Mouse (Mus musculus): Measurements from ENCODE around the gene Pcf11. TPM values are rescaled to one million over a fixed set of nuclear protein-coding genes. Genes with fewer than 3 reads are reported as not detected.

Gene Pcf11
- 26.3 TPM for polyA plus RNA-seq (2021)

GRCm38 (mm10) chr7:92669507-92670471 is at the start of gene Pcf11:
Gene Pcf11, minus strand, starts transcription at chr7:92669934.
- peaks cover 9% of the 10 kb centered on the region for H3K27me3 ChIP-seq
- DNase-seq (ENCODE audit: low read depth, low spot score), result peak; percentile 94
- no peak for TF ChIP-seq CTCF (IDR thresholded peaks at IDR 0.05)
- CTCF ChIA-PET, result interaction anchor here (1.1 kb wide), 1 partner anchor 29 kb away, joined by 3 read pairs; no protein-coding TSS in a partner anchor
- in situ Hi-C loops (cut with MboI; ENCODE audit: low pct_unique_long_range_greater_than_20kb), result no loop called here
- POLR2A ChIA-PET, result interaction anchor here (1.5 kb wide), 1 partner anchor 17 kb away, joined by 3 read pairs; no protein-coding TSS in a partner anchor
- peak; percentile 99 for ATAC-seq

GRCm38 (mm10) chr7:92715055-92715454 is 45.3 kb upstream of the Pcf11 start:
- no peak for DNase-seq (ENCODE audit: low read depth, low spot score)
- in situ Hi-C loops (cut with MboI; ENCODE audit: low pct_unique_long_range_greater_than_20kb), result no loop called here
- H3K27me3 ChIP-seq, result peaks cover 6% of the 10 kb centered on the region
- no peak for ATAC-seq
- POLR2A ChIA-PET, result no interaction called here
- CTCF ChIA-PET, result no interaction called here
- no peak for TF ChIP-seq CTCF (IDR thresholded peaks at IDR 0.05)

- in situ Hi-C loops (cut with MboI; ENCODE audit: low pct_unique_long_range_greater_than_20kb), result no loop called here
- ATAC-seq (no peak), DNase-seq (ENCODE audit: low read depth, low spot score) (no peak)
- TF ChIP-seq CTCF (IDR thresholded peaks at IDR 0.05), result no peak
- POLR2A ChIA-PET, result no interaction called here
- CTCF ChIA-PET, result no interaction called here
- H3K27me3 ChIP-seq, result peaks cover 11% of the 10 kb centered on the region
Observed at GRCm38 (mm10) chr7:92711593-92711992, 41.9 kb upstream of the Pcf11 start.

GRCm38 (mm10) chr7:92709573-92709972 is 39.8 kb upstream of the Pcf11 start:
- DNase-seq (ENCODE audit: low read depth, low spot score) (no peak), ATAC-seq (no peak)
- H3K27me3 ChIP-seq, result peaks cover 11% of the 10 kb centered on the region
- TF ChIP-seq CTCF (IDR thresholded peaks at IDR 0.05), result no peak
- in situ Hi-C loops (cut with MboI; ENCODE audit: low pct_unique_long_range_greater_than_20kb), result no loop called here
- CTCF ChIA-PET, result no interaction called here
- POLR2A ChIA-PET, result interaction anchor here (0.6 kb wide), 1 partner anchor 81 kb away, joined by 3 read pairs; no protein-coding TSS in a partner anchor

- in situ Hi-C loops (cut with MboI; ENCODE audit: low pct_unique_long_range_greater_than_20kb), result no loop called here
- ATAC-seq, result no peak
- POLR2A ChIA-PET, result no interaction called here
Observed at GRCm38 (mm10) chr7:92706711-92707110, 37.0 kb upstream of the Pcf11 start.

GRCm38 (mm10) chr7:92705534-92705933 is 35.8 kb upstream of the Pcf11 start:
- no peak for DNase-seq (ENCODE audit: low read depth, low spot score)
- peaks cover 7% of the 10 kb centered on the region for H3K27me3 ChIP-seq
- POLR2A ChIA-PET, result no interaction called here
- CTCF ChIA-PET, result interaction anchor here (1.0 to 1.6 kb wide), 3 partner anchors 14 to 18 kb away, joined by 3 to 4 read pairs (median 3); no protein-coding TSS in a partner anchor
- no peak for TF ChIP-seq CTCF (IDR thresholded peaks at IDR 0.05)
- in situ Hi-C loops (cut with MboI; ENCODE audit: low pct_unique_long_range_greater_than_20kb), result no loop called here
- no peak for ATAC-seq

More at GRCm38 (mm10) chr7:92706711-92707110, 37.0 kb upstream of the Pcf11 start:
- DNase-seq (ENCODE audit: low read depth, low spot score), result no peak
- CTCF ChIA-PET, result interaction anchor here (1.6 kb wide), 1 partner anchor 15 kb away, joined by 4 read pairs; no protein-coding TSS in a partner anchor
- H3K27me3 ChIP-seq, result peaks cover 11% of the 10 kb centered on the region
- no peak for TF ChIP-seq CTCF (IDR thresholded peaks at IDR 0.05)

GRCm38 (mm10) chr7:92703661-92704060 is 33.9 kb upstream of the Pcf11 start:
- in situ Hi-C loops (cut with MboI; ENCODE audit: low pct_unique_long_range_greater_than_20kb), result no loop called here
- H3K27me3 ChIP-seq, result peaks cover 3% of the 10 kb centered on the region
- ATAC-seq (no peak), DNase-seq (ENCODE audit: low read depth, low spot score) (no peak)
- CTCF ChIA-PET, result no interaction called here
- POLR2A ChIA-PET, result no interaction called here
- no peak for TF ChIP-seq CTCF (IDR thresholded peaks at IDR 0.05)

GRCm38 (mm10) chr7:92698770-92699169 is 29.0 kb upstream of the Pcf11 start:
- H3K27me3 ChIP-seq, result no peaks in the 10 kb centered on the region
- no peak for TF ChIP-seq CTCF (IDR thresholded peaks at IDR 0.05)
- in situ Hi-C loops (cut with MboI; ENCODE audit: low pct_unique_long_range_greater_than_20kb), result no loop called here
- peak; percentile 17 for DNase-seq (ENCODE audit: low read depth, low spot score)
- ChIA-PET CTCF (interaction anchor here (1.0 to 1.7 kb wide), 5 partner anchors 12 to 30 kb away, joined by 3 to 7 read pairs (median 3); partner anchors contain the start of gene Pcf11), POLR2A (no interaction called here)
- peak; percentile 85 for ATAC-seq

GRCm38 (mm10) chr7:92696395-92696794 is 26.7 kb upstream of the Pcf11 start:
- in situ Hi-C loops (cut with MboI; ENCODE audit: low pct_unique_long_range_greater_than_20kb), result no loop called here
- ATAC-seq, result peak; percentile 70
- H3K27me3 ChIP-seq, result no peaks in the 10 kb centered on the region
- no peak for DNase-seq (ENCODE audit: low read depth, low spot score)
- POLR2A ChIA-PET, result interaction anchor here (0.9 kb wide), 1 partner anchor 36 kb away, joined by 3 read pairs; no protein-coding TSS in a partner anchor
- CTCF ChIA-PET, result no interaction called here
- no peak for TF ChIP-seq CTCF (IDR thresholded peaks at IDR 0.05)

GRCm38 (mm10) chr7:92689101-92689500 is 19.4 kb upstream of the Pcf11 start:
- TF ChIP-seq CTCF (IDR thresholded peaks at IDR 0.05), result no peak
- DNase-seq (ENCODE audit: low read depth, low spot score) (no peak), ATAC-seq (no peak)
- ChIA-PET CTCF (interaction anchor here (1.2 kb wide), 1 partner anchor 17 kb away, joined by 3 read pairs; no protein-coding TSS in a partner anchor), POLR2A (no interaction called here)
- in situ Hi-C loops (cut with MboI; ENCODE audit: low pct_unique_long_range_greater_than_20kb), result no loop called here
- H3K27me3 ChIP-seq, result peaks cover 8% of the 10 kb centered on the region

- in situ Hi-C loops (cut with MboI; ENCODE audit: low pct_unique_long_range_greater_than_20kb), result no loop called here
- no peak for ATAC-seq
- peaks cover 9% of the 10 kb centered on the region for H3K27me3 ChIP-seq
Observed at GRCm38 (mm10) chr7:92688299-92688669, 18.6 kb upstream of the Pcf11 start.

More at GRCm38 (mm10) chr7:92688299-92688669, 18.6 kb upstream of the Pcf11 start:
- POLR2A ChIA-PET, result no interaction called here
- no peak for TF ChIP-seq CTCF (IDR thresholded peaks at IDR 0.05)
- CTCF ChIA-PET, result interaction anchor here (1.4 kb wide), 1 partner anchor 17 kb away, joined by 3 read pairs; no protein-coding TSS in a partner anchor
- no peak for DNase-seq (ENCODE audit: low read depth, low spot score)

Measured in Patski (cell line).